Mouse (Mus musculus) ES-E14 (cell line): ENCODE data around the gene Noxred1.

Source experiments
- CHD2 ChIP-seq: IDR thresholded peaks from 2 replicates; pipeline ENCODE4 v1.6.1; 2014; ENCODE audit warnings: mild to moderate bottlenecking, low read depth, low read length, inconsistent platforms
- HCFC1 ChIP-seq: IDR thresholded peaks from 2 replicates; pipeline ENCODE4 v1.6.1; 2012; ENCODE audit warnings: low read length, inconsistent platforms, borderline replicate concordance; ENCODE audit not compliant: insufficient read depth
- MAFK ChIP-seq: IDR thresholded peaks from 2 replicates; pipeline ENCODE4 v1.6.1; 2014; ENCODE audit warnings: mild to moderate bottlenecking, low read depth, low read length, inconsistent platforms; ENCODE audit not compliant: insufficient read depth
- ZC3H11A ChIP-seq: IDR thresholded peaks from 2 replicates; pipeline ENCODE4 v1.6.1; 2012; ENCODE audit warnings: low read depth, mild to moderate bottlenecking, inconsistent platforms, low read length, borderline replicate concordance

GRCm38 (mm10) chr12:87193008-87193407 lies 45.5 kb downstream of the Noxred1 start:
- TF ChIP-seq HCFC1 (no peak), ZC3H11A (no peak), CHD2 (no peak), MAFK (no peak)
